Mouse (Mus musculus) kidney, adult 2 months (tissue): ENCODE measurements around the gene Dok1.

Experiments
- CTCF ChIP-seq: fragments of 200-500 bp; conservative IDR thresholded peaks from 2 replicates; pipeline ENCODE4 v1.5.1; 2011; ENCODE audit warnings: low read depth, mild to moderate bottlenecking, control low read depth, low read length, moderate library complexity, mixed read lengths; ENCODE audit not compliant: insufficient read depth, insufficient read length
- POLR2A ChIP-seq: fragments of 200-500 bp; IDR thresholded peaks from one replicate; pipeline ENCODE4 v1.6.1; 2011; ENCODE audit warnings: low read depth, low read length, control low read depth

- TF ChIP-seq POLR2A = no peak
- TF ChIP-seq CTCF = no peak
Measured at GRCm38 (mm10) chr6:83006114-83006513, 27.2 kb downstream of the Dok1 start.
